ENCODE assay signal across 8 mouse cellular contexts in the genomic region with DNA sequence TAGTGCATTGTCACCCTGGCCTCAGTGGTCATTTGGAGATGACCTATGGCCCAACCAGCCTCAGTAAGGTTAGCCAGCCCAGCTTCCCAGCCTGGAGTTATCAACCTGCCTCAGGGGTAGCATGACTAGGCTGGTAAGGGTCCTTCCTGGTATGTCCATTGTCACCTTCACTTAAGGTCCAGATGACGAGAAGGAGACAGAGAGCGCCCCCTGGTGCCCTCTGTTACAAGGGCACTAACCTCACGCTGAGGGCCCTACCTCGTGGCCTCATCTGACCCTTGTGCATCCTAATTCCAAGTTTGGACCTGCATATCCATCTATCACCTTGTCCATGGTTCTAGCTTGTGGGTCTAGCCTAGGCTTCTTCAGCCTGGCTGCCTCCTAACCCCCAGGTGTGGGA. TPM values are rescaled to one million over a fixed set of nuclear protein-coding genes. Genes with fewer than 3 reads are reported as not detected.
DNase-seq lines count a peak whose midpoint lies in the region; ATAC-seq and TF ChIP-seq lines count a peak whose summit lies in the region.

No protein-coding gene starts in this region.

- no peak overlapping the region for H3K9ac ChIP-seq in lung, postnatal 0 days (replicated peaks; ENCODE audit: low read depth)

- H3K27me3 ChIP-seq in lung, postnatal 0 days (replicated peaks; ENCODE audit: insufficient read depth, low read length), result no peaks in the 10 kb centered on the region

- TF ChIP-seq CTCF in lung, postnatal 0 days (IDR thresholded peaks at IDR 0.05), result peak; percentile 93

- peak; percentile 61 for DNase-seq in gastrocnemius, adult 18-20 months (ENCODE audit: low spot score)
- no peak for DNase-seq in gastrocnemius, postnatal 25 days
- DNase-seq in right cerebral cortex, postnatal 4 days, result peak; percentile 56
- no peak for DNase-seq in right cerebral cortex, adult 18-20 months
- DNase-seq in cerebellum, adult 18-20 months, result peak; percentile 69 to 79
- peak; percentile 68 for DNase-seq in lung, postnatal 0 days (ENCODE audit: low spot score)
- DNase-seq in urinary bladder, postnatal 25 days (ENCODE audit: low spot score), result peak; percentile 64

- H3K4me3 ChIP-seq in lung, postnatal 0 days (ENCODE audit: low read depth, low read length), result no peak overlapping the region

- no peaks in the 10 kb centered on the region for H3K36me3 ChIP-seq in lung, postnatal 0 days (ENCODE audit: insufficient read depth, low read length)

- H3K4me2 ChIP-seq in lung, postnatal 0 days (replicated peaks; ENCODE audit: low read depth, low read length), result no peak overlapping the region

- H3K9me3 ChIP-seq in lung, postnatal 0 days (ENCODE audit: low read length), result no peaks in the 10 kb centered on the region

- TF ChIP-seq EP300 in lung, postnatal 0 days (IDR thresholded peaks at IDR 0.05), result no peak

- peak; percentile 73 for ATAC-seq in granulocyte monocyte progenitor cell, adult 5-6 weeks (replicated peaks; ENCODE audit: poor library complexity, severe bottlenecking)
- no peak for ATAC-seq in lung, postnatal 0 days

- H3K4me1 ChIP-seq in lung, postnatal 0 days (ENCODE audit: insufficient read depth, low read depth, low read length), result no peaks in the 10 kb centered on the region

- WGBS in lung, postnatal 0 days, result 9% methylated on average over 4 of the region's 4 CpGs

- no peak overlapping the region for H3K27ac ChIP-seq in lung, postnatal 0 days (ENCODE audit: low read length)

RNA-seq across cellular contexts. Expression of a gene that starts 32.7 kb away (rescaled TPM):
- total RNA-seq in gastrocnemius, adult 18-20 months (2021), result 10 to 100 TPM; 15.6 to 17.1 TPM
- total RNA-seq in gastrocnemius, postnatal 25 days (2021), result 10 to 100 TPM; 16.3 to 17.0 TPM
- total RNA-seq in granulocyte monocyte progenitor cell, adult 5-6 weeks (2014; fragmentation: Nextera tagmentation), result not detected in 2 replicates
- total RNA-seq in granulocyte monocyte progenitor cell, adult 5-6 weeks (2017), result 0.30 TPM in 1 of 2 replicates, not detected in the other
- 11.1 and 14.7 TPM in 2 replicates for polyA plus RNA-seq in lung, postnatal 0 days (2015; fragmentation: Nextera tagmentation; extraction: Ambion mirVana)

RNA-seq across cellular contexts. Expression of a gene that starts 44.0 kb away (rescaled TPM):
- total RNA-seq in gastrocnemius, adult 18-20 months (2021), result under 1 TPM in 1 of 2 experiments, not detected in 1; 0.07 TPM
- not detected for total RNA-seq in gastrocnemius, postnatal 25 days (2021)
- total RNA-seq in granulocyte monocyte progenitor cell, adult 5-6 weeks (2014; fragmentation: Nextera tagmentation), result not detected in 2 replicates
- total RNA-seq in granulocyte monocyte progenitor cell, adult 5-6 weeks (2017), result not detected in 2 replicates
- polyA plus RNA-seq in lung, postnatal 0 days (2015; fragmentation: Nextera tagmentation; extraction: Ambion mirVana), result 0.08 and 0.13 TPM in 2 replicates

Comparison
In these comparisons a context has a peak if more than half of its experiments do, and no peak if none do; other contexts are left out.
1. DNase-seq: peak in gastrocnemius, adult 18-20 months (single experiment), right cerebral cortex, postnatal 4 days (single experiment), cerebellum, adult 18-20 months (2 of 2), lung, postnatal 0 days (single experiment) and urinary bladder, postnatal 25 days (single experiment); none in gastrocnemius, postnatal 25 days (single experiment) and right cerebral cortex, adult 18-20 months (single experiment).
2. RNA of a gene that starts 32.7 kb away (total RNA-seq): 15.6 to 17.1 TPM in gastrocnemius, adult 18-20 months and 16.3 to 17.0 TPM in gastrocnemius, postnatal 25 days; 0.30 TPM in granulocyte monocyte progenitor cell, adult 5-6 weeks; every median in the first group is over 10 times any median in the second.